Mouse (Mus musculus) kidney, adult 2 months (tissue): ENCODE measurements around the gene Arhgap45. TPM values are rescaled to one million over a fixed set of nuclear protein-coding genes. Genes with fewer than 3 reads are reported as not detected.

Experiments
- DNase-seq: peaks from one replicate; pipeline ENCODE4 v3.0.0; 2021
- H3K27ac ChIP-seq: fragments of 200-500 bp; 2 replicates; pipeline ENCODE4 v1.5.1; 2012; ENCODE audit warnings: low read depth, low read length, control low read depth, inconsistent platforms; ENCODE audit not compliant: insufficient read depth
- H3K27me3 ChIP-seq: fragments of 200-500 bp; replicated peaks from 2 replicates; pipeline ENCODE4 v1.6.1; 2012; ENCODE audit warnings: mild to moderate bottlenecking, moderate library complexity, low read length, inconsistent platforms; ENCODE audit not compliant: control insufficient read depth, insufficient read depth
- H3K36me3 ChIP-seq: fragments of 200-500 bp; 2 replicates; pipeline ENCODE4 v1.6.1; 2012; ENCODE audit warnings: mild to moderate bottlenecking, moderate library complexity, low read length, inconsistent platforms; ENCODE audit not compliant: control insufficient read depth, insufficient read depth
- H3K4me1 ChIP-seq: fragments of 200-500 bp; 2 replicates; pipeline ENCODE4 v1.6.1; 2011; ENCODE audit warnings: low read length; ENCODE audit not compliant: control insufficient read depth, insufficient read depth
- H3K4me3 ChIP-seq: fragments of 200-500 bp; 2 replicates; pipeline ENCODE4 v1.5.1; 2011; ENCODE audit warnings: mild to moderate bottlenecking, low read depth, low read length, control low read depth; ENCODE audit not compliant: insufficient read depth
- CTCF ChIP-seq: fragments of 200-500 bp; conservative IDR thresholded peaks from 2 replicates; pipeline ENCODE4 v1.5.1; 2011; ENCODE audit warnings: low read depth, mild to moderate bottlenecking, control low read depth, low read length, moderate library complexity, mixed read lengths; ENCODE audit not compliant: insufficient read depth, insufficient read length
- POLR2A ChIP-seq: fragments of 200-500 bp; IDR thresholded peaks from one replicate; pipeline ENCODE4 v1.6.1; 2011; ENCODE audit warnings: low read depth, low read length, control low read depth
- WGBS: fragments of 180-500 bp; shearing (Covaris S2); methylation state at CpG from one replicate; pipeline ENCODE4 v1.1.7; 2018; 5-methylcytosine and 5-hydroxymethylcytosine counted together
- polyA plus RNA-seq: library from polyadenylated mRNA; depleted of rRNA; stranded (reverse); fragments of >200 nt; gene quantifications from 2 replicates; pipeline ENCODE4 v1.2.3, GENCODE M21; 2012

The Arhgap45 gene
- polyA plus RNA-seq, 1 experiment = 25.5 TPM

- 60% methylated on average over 16 of the region's 16 CpGs for WGBS
- Histone ChIP-seq H3K27me3 (no peaks in the 10 kb centered on the region), H3K4me3 (no peak overlapping the region), H3K27ac (no peak overlapping the region), H3K36me3 (no peaks in the 10 kb centered on the region), H3K4me1 (no peaks in the 10 kb centered on the region)
- TF ChIP-seq CTCF (no peak), POLR2A (no peak)
- peak; percentile 50 for DNase-seq
Observed at GRCm38 (mm10) chr10:79994397-79995115, 21.9 kb upstream of the Arhgap45 start.

DNA sequence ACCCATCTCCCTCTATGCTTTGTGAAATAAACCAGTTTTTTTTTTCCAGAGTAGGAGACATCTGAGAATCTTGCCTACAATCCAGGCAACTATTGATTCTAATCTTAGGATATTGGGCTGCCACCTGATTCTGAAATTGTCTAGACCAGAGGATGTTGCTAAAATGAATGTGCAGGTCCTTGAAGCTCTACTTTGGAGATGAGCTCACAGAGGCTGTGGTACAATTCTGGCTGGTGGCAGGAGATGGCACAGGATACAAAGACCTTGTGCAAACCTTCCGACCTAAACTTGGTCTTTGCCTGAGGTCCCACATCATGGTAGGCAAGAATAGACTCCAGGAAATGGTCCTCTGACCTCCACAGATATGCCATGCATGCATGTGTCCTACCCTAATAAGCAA is 20.8 kb upstream of the Arhgap45 start:
- H3K27ac ChIP-seq = no peak overlapping the region

DNA sequence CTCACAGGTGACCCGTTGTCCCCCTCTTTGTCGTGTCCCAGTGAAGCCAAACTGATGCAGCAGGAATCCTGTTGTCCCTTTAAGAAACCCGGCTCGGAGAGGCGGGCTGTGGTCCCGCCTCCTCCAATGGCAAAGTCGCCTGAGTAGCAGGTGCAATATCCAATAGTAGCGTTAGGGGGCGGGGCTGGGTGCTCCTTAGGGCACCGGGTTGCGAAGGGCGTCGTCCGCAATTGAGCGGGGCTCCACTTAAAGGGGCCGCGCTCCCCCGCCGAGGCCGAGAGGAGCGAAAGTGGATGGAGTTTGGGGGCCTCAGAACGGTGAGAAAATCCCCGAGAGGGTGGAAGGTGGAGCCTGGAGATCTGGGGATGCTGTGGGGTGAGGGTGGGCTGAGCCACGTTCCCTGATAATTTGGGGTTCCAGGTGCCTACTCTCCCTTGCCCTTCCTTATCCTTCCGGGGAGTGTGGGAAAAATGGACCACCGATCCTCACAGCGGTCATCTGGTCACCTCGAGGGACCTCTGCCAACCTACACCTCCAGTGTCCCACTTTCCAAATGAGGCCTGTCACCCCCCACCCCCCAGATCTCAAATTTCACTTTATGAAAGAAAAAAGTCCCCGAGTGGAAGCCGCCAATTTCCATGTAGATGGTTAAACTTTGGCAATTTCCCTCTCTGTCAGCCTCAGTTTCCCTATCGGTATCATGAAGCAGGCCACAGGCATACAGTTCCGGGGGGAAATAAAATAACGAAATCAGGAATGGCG is 20.0 kb upstream of the Arhgap45 start, which contains the start of gene Abca7:
TSS of gene Abca7 (plus strand) at position 223 of the 762 bp plus-strand sequence.
- WGBS = under 1% methylated on average over 34 of the region's 34 CpGs
- H3K27ac ChIP-seq = peak within 1 kb of the TSS; percentile 6; the same call in 1 of the 2 replicates
- no peaks in the 10 kb centered on the region for H3K4me1 ChIP-seq
- no peak for TF ChIP-seq CTCF
- no peak for TF ChIP-seq POLR2A
- H3K36me3 ChIP-seq = no peaks in the 10 kb centered on the region
- peak within 1 kb of the TSS; percentile 57 for H3K4me3 ChIP-seq
- DNase-seq = peak; percentile 97
- H3K27me3 ChIP-seq = no peaks in the 10 kb centered on the region

More for the DNA sequence above, 20.8 kb upstream of the Arhgap45 start:
- Histone ChIP-seq H3K4me3 (no peak overlapping the region), H3K27me3 (no peaks in the 10 kb centered on the region), H3K4me1 (no peaks in the 10 kb centered on the region), H3K36me3 (no peaks in the 10 kb centered on the region)
- no peak for DNase-seq
- 67% methylated on average over 1 of the region's 1 CpGs for WGBS
- no peak for TF ChIP-seq CTCF
- no peak for TF ChIP-seq POLR2A

DNA sequence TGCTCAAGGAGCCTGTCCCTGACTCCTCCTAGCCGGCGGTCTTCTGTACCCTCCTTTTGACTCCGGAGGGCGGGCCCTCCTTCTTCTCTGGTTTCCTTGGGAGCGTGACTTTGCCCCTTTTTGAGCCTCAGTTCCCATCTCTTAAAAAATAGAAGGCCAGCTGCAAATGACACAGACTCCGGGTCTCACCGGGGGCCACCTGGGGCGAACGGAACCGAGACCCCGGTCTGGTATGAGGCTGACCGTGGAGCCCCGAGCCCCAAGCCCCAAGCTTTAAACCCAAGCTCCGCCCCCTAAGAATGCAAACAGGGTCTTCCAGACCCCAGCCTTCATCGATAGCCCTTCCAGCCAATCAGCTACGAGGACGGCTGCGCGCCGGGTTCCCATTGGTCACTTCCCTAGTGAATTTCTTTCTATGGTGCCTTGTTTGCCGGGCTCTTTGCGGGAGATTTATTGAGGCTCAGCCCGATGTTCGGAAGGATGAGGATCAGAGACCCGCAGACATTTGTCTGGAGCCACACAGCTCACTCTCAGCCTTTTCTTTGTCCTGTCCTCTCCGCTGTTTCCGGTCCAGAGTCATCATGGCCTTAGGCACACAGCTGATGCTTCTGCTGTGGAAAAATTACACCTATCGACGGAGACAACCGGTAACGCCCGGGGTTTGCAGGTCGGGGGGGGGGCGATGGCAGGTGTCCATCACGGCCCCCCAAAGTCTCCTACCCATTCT is 19.3 kb upstream of the Arhgap45 start:
- TF ChIP-seq CTCF = no peak
- TF ChIP-seq POLR2A = no peak
- Histone ChIP-seq H3K27me3 (no peaks in the 10 kb centered on the region), H3K4me3 (peak overlapping the region; percentile 57), H3K4me1 (no peaks in the 10 kb centered on the region), H3K36me3 (no peaks in the 10 kb centered on the region), H3K27ac (no peak overlapping the region)
- 1% methylated on average over 35 of the region's 35 CpGs for whole genome bisulfite sequencing
- DNase-seq = peak; percentile 76

GRCm38 (mm10) chr10:79997819-79998218 is 18.6 kb upstream of the Arhgap45 start:
- Histone ChIP-seq H3K4me1 (no peaks in the 10 kb centered on the region), H3K27me3 (no peaks in the 10 kb centered on the region), H3K27ac (no peak overlapping the region), H3K36me3 (no peaks in the 10 kb centered on the region), H3K4me3 (no peak overlapping the region)
- no peak for DNase-seq
- 37% methylated on average over 15 of the region's 15 CpGs for WGBS
- TF ChIP-seq POLR2A (no peak), CTCF (no peak)

GRCm38 (mm10) chr10:80001945-80002344 is 14.5 kb upstream of the Arhgap45 start:
- Histone ChIP-seq H3K4me3 (no peak overlapping the region), H3K36me3 (no peaks in the 10 kb centered on the region), H3K27me3 (no peaks in the 10 kb centered on the region), H3K27ac (no peak overlapping the region), H3K4me1 (no peaks in the 10 kb centered on the region)
- TF ChIP-seq POLR2A (no peak), CTCF (no peak)
- no peak for DNase-seq
- WGBS = 90% methylated on average over 9 of the region's 9 CpGs

DNA sequence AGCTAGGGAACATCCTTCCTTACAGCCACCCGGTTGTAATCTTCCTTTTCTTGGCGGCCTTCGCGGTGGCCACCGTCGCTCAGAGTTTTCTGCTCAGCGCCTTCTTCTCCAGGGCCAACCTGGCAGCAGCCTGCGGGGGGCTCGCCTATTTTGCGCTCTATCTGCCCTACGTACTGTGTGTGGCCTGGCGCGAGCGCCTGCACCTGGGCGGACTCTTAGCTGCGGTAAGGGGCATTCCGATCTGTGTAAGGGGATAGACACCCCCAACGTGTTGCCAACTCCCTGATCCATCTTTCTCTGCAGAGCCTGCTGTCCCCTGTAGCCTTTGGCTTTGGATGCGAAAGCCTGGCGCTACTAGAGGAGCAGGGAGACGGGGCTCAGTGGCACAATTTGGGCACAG is 13.6 kb upstream of the Arhgap45 start:
- Histone ChIP-seq H3K4me1 (no peaks in the 10 kb centered on the region), H3K36me3 (no peaks in the 10 kb centered on the region), H3K27me3 (no peaks in the 10 kb centered on the region), H3K4me3 (no peak overlapping the region), H3K27ac (no peak overlapping the region; the same call in 1 of the 2 replicates)
- no peak for DNase-seq
- TF ChIP-seq CTCF (no peak), POLR2A (no peak)
- 64% methylated on average over 21 of the region's 21 CpGs for WGBS
